Mouse (Mus musculus): ENCODE data around the gene Nucks1.

The Nucks1 gene

DNA sequence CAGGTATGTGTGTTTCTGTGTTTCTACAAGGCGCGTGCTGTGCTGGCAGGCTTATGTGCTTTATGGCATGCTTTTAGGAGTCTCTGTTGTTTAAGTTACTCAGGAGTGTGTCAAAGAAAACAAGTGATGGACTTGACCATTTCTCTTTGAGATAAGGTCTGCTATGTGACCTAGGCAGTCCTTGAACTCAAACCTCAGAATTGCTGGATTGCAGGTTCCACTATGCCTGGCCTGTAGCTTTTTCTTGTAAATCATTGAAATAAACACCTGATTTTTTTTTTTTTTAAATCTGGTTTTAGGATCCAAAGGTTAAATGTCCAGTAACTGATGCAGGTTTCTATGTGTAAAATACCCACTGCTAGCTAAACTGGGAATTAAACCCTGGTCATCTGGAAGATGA is 8.7 kb downstream of the Nucks1 start:
- no peak for DNase-seq (ENCODE audit: low spot score)

DNA sequence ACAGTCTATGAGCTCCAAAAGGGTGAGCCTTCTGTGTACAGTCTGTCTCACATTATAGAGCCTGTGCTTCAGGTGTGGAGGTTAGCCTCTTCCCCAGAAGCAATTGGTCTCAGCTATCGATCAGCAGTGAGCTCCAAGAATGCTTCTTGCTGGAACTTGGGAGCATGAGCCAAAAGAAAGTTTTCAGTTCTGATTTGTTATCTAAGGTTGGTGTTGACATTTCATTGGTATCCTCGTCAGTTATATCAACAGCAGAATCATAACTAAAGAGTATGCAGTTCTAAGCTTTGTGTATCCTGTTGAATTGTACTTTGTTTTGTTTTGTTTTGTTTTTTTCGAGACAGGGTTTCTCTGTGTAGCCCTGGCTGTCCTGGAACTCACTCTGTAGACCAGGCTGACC is 11.8 kb downstream of the Nucks1 start:
- no peak for DNase-seq (ENCODE audit: low spot score)

DNA sequence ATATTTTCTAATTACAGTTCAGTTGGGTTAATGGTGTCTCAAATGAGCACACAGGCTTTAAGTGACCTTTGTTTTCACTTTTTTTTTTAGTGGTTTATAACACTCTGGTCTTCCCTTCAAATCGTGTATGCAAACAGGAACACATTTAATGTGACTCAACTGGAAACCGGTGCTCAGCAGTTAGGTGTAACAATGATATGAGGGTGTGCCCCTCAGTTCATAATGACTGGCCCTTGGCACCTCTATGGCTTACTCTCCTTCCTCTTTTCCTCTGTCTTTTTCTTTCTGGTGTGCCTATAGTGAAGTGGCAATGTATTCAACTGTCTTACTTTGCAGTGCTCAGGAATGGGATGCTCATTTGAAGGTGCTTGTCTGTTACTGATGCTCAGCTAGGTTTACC is 23.1 kb downstream of the Nucks1 start:
- no peak for DNase-seq (ENCODE audit: low spot score)

DNA sequence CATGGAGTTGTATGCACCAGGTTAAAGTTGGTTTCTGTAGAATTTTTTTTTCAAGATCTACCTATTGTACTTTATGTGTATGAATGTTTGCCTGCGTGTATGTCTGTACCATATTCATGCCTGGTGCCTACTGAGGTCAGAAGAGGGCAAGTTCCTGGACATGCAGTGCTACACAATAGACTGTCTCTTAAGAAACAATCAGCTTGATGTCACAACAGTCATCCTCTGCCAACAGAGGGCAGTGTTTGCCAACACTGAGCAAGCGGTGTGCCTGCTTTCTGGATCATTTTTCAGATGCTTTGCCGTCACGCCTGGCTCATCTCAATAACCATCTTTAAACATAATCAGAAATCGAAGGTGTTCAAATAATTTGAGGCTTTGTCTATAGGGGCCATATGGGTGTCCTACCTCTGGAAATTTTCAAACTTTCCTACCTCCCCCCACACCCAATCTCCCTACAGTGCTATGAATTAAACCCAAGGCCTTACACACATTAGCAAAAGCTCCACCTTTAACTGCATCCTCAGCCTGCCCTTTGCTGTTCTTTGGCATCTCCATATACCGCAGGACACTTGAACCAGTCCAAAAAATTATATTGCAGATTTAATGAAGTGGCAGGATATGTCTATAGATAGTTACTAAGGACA is 27.4 kb downstream of the Nucks1 start:
- peak; percentile 83 for DNase-seq (ENCODE audit: low spot score)

DNA sequence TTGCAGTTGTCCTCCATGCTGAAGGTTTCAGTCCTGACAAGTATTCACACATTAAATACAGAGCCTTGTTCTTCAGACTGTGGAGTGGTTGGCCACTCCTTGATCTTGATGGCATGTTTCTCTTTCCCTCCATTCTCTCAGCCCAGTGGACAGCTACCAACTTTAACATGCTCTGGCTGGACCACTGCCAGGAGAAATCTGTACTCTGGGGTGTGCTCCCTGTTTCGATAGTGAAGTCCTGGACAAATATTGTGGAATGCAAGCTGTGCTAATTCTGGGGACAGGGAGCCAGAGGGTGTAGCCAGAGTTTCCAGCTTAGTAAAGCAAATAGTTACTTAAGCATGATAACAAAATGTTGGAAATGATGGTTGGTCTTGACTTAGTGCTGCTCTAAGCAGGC is 28.5 kb downstream of the Nucks1 start:
- no peak for DNase-seq (ENCODE audit: low spot score)

DNA sequence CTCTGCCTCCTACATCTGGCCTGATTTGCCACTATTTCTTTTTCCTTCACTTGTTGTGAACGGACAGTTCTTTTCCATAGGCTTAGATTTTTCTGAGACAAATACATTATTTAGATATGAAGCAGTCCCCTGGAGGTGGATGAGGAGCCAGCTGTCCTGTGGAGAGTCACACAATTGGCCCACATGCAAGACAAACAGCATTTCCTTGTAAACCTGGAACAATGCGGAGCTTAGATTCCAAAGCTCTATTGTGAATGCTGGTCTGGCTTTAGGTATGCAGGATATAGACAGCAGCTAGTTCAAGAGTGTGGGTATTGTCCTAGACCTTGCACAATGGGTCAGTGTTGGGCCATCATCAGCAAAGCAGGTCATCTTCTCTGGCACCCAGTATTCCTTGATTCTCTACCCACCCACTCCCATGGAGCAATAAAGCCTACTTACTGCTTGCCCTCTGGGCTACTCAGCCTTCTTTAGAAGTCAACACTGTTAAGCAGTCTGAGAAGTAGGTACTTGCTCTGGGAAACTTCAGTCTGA is 30.4 kb downstream of the Nucks1 start:
- no peak for DNase-seq (ENCODE audit: low spot score)

DNA sequence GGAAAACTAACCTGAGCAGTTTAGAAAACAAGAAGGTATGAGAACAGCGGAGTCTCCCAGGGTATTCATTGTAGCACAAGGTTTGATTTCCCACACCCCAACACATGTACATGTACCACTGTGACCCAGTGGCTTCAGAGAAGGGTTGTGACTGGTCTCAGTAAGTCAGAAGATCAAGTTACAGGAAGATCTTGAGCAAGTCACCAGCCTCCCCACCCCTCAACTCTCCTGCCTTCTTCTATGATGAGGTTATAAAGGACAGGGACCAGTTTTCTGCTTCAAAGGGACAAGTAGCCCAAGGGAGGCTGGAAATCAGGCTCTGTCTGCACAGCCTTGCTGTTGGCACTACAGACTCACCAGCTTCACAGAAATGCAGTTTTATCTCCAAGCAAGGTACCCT is 31.2 kb downstream of the Nucks1 start:
- DNase-seq (ENCODE audit: low spot score) = no peak

DNA sequence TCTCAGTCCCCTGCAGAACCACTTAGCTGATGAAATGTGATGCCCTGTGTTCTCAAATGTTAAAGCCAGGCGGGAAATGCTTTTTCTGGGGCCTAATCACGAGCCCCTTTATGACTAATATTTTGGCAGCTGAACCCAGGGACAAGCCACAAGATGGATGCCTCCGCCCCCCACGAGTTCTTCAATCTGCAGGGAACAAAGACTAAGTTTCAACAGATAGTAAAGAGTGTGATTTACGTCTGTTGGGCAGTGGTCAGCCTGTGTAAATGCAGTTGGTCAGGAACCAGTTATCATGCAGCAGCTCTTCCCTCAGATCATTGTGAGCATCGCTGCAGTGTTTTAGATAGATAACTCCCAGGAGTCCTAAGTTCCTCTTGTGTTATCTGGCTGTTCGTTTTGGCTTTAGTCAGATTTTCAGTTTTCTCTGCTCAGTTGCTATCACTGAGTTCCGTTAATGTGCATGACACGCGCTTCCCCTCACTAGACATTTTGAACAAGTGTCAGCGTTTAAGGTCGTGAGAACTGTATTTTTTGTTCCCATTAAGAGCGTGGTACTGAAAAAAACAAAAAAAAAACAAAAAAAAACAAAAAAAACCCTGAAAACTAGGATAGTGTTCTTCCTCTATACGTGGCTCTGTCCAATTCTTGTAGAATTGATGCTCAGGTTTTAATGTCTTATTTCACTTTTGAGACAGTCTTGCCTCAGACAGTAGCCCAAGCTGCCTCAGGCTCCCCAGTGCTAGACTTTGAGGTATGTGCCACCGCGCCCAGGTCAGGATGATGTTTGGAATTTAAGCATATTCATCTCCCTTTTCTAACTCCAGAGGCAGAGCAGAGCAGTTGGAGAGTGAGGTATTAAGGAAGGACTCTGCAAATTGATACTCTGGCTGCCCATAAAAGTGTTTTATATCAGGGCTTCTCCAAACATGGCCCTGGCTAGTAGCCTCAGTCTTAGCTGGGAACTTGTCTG is 32.6 kb downstream of the Nucks1 start:
- DNase-seq (ENCODE audit: low spot score) = peak; percentile 38

DNA sequence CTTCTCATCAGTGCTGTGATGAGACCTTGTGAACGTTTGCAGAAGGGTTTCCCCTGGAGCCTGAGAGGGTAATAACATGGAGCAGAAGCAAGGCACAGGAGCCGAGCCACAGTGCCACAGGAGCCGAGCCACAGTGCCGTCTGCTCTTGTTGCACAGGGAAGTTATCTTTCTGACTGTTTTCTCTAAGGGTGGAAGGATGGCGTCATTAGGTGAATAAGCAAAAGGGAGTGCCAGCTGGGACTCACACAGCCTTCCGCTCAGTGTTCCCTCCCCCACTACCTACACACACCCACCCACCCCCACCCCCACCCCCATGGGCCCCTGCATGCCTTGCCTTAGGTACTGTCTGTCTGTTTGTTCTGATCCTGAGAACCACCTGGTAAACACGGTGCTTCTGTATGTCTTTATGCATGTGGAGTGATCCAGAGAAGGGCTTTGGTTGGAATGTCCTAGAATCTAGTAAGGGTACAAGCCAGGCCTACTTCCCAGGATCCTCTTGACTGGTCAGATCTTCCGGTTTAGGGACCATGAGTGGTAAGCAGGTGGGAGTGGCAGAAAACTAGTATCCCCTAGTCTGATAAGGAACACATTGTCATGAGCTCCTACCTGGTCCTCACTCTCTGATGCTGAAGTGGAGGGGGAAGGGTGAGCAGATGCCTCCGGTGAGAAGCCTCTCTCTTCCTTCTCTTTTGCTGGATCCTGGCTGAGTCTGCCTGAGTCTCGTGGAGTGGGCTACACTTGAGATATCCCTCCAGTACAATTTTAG is 35.5 kb downstream of the Nucks1 start:
- DNase-seq (ENCODE audit: low spot score) = no peak

DNA sequence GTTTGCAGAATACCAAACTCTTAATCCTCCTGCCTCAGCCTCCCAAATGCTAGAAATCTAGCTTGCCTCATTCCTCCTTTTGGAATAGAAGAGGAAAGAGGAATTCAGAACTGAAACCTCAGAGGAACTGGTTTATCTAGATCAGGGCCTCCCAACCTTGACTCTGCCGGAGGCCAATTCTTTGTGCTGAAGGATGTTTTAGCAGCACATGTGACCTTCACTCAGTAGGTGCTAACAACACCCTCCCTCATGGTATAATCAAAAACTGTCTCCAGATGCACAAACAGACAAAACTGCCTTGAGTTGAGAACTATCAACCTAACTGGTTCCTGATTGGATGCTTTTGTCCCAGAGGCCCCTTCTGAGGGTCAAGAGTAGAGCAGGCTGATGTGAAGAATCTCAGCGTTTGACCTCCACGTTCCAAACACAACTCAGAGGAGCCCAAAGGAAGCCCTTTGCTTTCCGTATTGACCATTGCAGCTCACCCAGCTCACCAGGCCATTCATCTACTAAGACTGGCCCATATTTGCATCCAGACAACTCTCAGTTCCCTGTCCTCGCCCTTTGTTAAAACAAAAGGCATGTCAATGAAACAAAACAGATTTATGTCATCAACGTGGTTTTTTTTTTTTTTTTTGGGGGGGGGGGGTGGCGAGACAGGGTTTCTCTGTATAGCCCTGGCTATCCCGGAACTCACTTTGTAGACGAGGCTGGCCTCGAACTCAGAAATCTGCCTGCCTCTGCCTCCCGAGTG is 36.3 kb downstream of the Nucks1 start:
- DNase-seq (ENCODE audit: low spot score) = no peak

DNA sequence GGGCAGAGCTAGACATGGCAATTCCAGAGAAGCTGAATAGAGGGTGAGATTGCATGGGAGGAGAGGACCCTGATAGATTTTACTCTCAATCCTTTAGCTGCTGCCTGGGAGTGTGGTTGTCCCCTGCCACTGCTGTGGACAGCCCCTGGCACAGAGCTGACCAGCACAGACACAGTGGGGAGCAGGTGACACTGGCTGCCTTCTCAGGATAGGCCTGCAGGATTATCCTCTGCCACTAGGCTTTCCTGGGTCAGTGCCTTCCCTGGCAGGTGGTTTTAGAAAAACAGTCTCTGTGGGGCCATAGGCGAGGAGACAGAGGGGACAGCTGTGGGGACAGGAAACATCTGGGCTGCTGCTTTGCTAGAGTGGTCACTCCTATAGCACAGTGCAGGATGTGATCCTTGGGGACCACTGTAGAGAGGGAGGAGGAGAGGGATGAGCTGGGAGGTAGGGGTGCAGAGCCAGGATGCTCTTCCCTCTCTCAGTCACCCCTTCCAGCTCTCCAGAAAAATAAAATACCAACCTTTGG is 37.7 kb downstream of the Nucks1 start:
- DNase-seq (ENCODE audit: low spot score) = no peak

DNA sequence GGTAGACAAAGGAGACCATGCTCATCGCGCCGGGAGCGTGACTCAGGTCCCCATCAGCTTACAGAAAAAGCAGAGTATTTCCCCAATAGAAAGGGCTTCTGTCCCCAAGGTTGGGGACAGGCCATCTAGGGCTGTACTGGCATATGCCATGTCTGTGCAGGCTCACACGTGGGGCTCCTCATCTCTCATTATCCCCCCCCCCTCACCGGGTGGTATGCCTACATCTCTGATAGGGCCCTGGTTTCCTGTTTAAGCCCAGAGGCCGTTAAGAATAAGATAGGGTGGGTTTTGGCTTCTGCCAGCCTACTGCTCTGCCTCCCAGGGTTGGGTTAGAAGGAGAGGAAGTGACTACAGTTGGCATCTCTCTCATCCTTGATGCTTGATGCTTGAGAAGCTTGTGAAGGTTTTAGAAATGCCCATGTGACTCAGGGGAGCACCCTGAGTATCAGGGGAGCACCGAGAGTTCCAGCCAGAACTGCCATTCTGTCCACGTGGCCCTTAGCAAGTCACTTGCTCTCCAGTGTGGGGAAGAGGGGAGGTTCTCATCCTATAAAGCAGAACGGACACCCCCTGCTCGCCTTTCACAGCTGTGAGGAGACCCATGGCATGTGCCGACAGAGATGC is 44.0 kb downstream of the Nucks1 start:
- no peak for DNase-seq (ENCODE audit: low spot score)

DNA sequence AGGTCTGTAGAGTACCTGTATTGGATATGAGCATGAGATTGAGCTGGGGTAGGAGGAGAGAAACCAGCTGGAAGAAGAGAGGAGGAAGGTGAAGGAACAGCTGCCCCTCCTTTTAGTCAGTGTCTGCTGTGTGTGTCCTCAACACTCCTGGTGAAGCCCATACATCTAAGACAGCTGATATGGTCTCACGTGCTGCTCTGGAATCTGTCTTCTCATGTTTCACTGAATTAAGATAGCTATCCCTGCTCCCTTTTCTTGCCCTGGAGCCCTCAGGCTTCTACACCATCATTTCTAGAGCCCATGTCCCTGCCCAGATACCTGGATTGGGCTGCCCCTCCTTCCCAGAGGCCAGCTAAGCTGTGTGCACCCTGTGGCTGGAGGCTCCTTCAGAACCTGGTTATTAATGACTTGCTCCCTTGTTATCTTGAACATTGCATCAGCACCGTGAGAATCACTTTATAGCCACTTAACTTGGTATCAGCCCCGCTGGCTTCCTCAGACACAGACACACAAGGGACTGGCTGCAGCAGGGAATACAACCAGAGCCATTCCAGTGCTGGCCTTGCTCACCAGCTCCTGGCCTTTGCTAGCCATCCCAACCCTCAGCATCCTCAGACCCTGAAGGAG is 44.9 kb downstream of the Nucks1 start:
- DNase-seq (ENCODE audit: low spot score) = no peak

DNA sequence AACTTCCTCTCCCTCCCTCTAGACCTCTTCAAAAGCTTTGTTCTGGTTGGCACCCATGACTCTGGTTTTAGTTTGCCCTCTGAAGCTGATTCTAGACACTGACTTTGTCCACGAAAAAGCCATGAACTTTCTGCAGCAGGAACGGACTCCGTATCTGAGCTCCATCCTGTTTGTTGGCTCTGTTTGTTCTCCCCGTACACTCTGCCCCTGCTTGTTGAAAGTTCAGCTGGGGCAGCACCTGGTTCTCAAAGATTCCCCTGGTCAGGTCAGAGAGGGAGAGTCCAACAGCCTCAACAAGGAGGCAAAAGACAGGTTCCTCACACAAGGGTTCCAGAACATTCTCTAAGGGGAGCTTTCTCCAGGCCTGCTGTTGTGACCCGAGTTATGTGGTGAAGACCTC is 47.1 kb downstream of the Nucks1 start:
- DNase-seq (ENCODE audit: low spot score) = no peak

DNA sequence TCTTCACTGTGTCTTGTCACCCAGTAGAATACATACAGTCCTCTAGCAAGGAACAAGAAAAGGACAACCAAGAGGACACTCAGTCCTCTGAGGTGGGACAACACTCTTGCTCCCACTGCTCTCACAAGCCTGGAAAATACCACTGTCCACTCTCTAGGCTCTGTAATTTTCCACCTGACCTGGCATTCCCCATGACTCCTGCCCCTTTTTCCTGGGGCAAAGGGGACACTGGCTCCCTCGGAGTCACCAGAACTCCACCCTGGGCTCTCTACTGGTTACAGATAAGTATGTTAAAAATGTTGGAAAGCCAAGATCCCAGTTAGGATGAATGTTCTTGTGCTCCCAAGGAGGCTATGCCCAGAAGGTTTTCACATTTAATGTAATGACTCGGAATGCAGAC is 50.7 kb downstream of the Nucks1 start:
- DNase-seq (ENCODE audit: low spot score) = no peak

DNA sequence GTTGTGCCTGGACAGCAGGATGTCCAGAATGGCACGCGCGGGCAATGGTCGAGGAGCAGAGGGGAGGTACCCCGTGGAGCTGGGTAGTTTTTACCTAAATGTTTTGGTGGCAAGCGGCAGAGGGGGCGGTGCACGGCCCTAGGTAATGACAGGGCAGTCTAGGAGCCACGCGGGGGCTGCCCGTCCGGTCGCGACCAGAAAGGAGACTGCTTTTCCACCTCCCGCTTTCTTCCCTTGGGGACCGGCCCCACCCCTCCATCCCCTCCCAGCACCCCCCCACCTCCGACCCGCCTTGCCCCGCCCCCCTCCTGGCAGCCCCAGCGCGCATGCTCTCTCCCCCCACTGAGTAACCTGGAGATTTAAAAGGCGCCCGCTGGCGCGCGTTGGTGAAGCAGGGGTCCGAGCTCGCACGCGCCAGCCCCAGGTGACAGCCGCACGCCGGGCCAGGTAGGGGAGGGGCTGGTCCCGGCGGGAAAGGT is 52.3 kb downstream of the Nucks1 start, which contains the start of gene Slc45a3:
Slc45a3 (plus strand) TSS at position 362 of the 479 bp plus-strand sequence.
- peak; percentile 68 for DNase-seq (ENCODE audit: low spot score)

DNA sequence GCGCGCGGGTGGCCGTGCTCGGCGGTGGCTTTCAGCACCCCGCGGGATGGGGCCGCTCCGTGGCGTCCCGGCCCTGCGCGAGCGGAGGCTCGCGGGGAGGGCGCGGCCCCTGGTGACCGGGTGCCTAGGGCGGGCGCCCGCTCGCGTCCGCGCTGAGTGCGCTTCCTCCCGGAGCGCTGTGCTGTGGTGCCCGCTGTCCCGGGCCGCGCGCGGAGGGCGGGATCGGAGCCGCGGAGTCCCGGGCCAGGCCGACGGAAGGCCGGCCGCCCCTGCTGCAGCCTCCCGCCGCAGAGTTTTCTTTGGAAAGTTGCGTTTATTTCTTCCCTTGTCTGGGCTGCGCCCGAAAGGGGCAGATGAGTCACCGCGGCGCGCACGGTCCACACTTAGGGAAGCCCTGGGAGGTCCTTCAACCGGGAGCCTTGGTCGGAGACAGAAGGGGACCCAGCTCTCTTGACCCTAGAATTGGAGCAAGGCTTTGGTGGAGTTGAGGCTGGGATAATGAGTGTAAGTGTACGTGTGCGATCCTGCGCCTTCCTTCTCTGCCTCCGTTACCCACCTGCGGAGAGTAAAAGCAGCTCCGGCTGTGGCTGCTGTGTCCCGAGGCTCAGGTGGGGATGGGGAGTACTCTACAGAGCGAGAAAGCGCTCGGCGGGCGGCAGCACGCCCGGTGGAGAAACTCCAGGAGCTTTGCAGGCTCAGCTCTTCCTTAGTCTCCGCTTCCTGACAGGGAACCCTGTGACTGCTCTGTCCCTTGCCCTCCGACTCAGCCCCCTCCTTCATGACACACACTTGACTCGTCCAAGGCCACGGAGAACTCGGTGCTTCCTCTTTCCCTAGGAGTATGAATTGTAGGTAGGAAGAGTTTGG is 53.0 kb downstream of the Nucks1 start:
- peak; percentile 36 for DNase-seq (ENCODE audit: low spot score)

DNA sequence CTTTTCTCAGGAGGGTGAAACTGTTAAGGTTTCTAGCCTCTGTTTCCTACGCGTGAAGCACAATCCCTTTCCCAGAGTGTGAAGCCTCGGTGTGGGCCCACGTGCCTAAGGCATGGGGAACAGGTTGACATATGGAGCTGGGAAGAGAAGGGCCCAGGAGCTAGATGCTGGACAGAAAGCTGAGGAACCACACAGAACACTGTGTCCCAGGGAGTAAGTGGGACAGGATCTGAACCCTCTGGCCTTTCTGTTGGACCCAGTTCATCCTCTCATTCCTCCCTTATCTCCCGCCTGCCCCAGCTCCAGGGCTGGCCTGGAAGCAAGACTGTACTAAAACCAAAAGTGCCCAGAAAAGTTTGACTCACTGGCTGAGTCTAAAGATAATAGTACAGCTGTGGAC is 53.8 kb downstream of the Nucks1 start:
- no peak for DNase-seq (ENCODE audit: low spot score)

DNA sequence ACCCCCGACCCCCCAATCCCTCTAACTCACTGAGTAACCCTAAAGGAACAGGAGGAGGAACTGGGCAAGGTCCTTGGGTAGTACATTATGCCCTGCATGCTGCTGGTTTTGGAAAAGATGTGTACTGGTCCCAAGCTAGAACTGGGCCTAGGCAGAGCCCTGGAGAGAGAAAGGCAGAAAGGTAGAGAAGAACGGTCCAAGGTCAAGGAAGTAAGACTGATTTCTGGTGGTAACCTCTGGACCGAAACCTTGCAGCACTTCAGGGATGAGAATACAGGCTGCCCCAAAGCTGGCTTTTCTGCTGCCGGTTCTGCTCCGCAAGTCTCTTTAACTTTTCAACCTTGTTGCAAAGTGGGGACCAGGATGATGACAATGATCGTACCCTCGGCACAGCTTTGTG is 54.2 kb downstream of the Nucks1 start:
- no peak for DNase-seq (ENCODE audit: low spot score)
